Mouse (Mus musculus) gastrocnemius, postnatal 4 days (tissue): ENCODE measurements around the gene Kansl1. TPM values are rescaled to one million over a fixed set of nuclear protein-coding genes. Genes with fewer than 3 reads are reported as not detected.

Source experiments
- DNase-seq, 2 experiments: peaks; one replicate each; pipeline ENCODE4 v3.0.0; 2021 to 2022; ENCODE audit warnings: low spot score in 2 of 2, mixed read lengths in 2 of 2
- microRNA-seq: library from miRNA; unstranded; fragments of <30 nt; microRNA quantifications from one replicate; pipeline ENCODE4 v1.2.0, GENCODE M21; 2021
- total RNA-seq, 2 experiments: library from RNA; stranded (reverse); gene quantifications; 2 replicates each; pipeline ENCODE4 v1.2.3; 2021

Kansl1 gene
- total RNA-seq, 2 experiments from 2014 or later = 34.6 to 37.7 TPM

DNA sequence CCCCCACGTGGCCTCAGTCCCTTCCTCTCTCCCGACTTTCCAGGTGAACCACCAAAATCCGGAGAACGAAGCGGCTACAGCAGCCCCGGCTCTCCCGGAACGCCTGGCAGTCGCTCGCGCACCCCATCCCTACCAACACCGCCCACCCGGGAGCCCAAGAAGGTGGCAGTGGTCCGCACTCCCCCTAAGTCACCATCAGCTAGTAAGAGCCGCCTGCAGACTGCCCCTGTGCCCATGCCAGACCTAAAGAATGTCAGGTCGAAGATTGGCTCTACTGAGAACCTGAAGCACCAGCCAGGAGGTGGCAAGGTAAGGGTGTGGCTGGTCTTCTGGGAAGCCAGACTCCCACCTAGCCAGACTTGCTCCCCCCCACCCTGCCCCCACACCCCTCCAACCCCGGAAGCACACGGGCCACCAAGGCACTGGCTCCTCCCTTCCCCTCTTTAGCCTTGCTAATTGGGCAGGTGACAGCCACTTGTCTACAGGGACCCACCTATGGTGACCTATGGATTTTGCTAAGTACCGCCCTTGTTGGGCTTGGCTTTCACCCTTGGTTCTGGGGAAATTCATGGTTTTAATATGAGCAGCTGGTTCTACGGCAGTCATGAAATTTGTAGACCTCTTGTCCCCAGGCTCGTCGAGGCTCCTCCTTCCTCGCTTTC lies 158.3 kb downstream of the Kansl1 start:
- no peak for DNase-seq

DNA sequence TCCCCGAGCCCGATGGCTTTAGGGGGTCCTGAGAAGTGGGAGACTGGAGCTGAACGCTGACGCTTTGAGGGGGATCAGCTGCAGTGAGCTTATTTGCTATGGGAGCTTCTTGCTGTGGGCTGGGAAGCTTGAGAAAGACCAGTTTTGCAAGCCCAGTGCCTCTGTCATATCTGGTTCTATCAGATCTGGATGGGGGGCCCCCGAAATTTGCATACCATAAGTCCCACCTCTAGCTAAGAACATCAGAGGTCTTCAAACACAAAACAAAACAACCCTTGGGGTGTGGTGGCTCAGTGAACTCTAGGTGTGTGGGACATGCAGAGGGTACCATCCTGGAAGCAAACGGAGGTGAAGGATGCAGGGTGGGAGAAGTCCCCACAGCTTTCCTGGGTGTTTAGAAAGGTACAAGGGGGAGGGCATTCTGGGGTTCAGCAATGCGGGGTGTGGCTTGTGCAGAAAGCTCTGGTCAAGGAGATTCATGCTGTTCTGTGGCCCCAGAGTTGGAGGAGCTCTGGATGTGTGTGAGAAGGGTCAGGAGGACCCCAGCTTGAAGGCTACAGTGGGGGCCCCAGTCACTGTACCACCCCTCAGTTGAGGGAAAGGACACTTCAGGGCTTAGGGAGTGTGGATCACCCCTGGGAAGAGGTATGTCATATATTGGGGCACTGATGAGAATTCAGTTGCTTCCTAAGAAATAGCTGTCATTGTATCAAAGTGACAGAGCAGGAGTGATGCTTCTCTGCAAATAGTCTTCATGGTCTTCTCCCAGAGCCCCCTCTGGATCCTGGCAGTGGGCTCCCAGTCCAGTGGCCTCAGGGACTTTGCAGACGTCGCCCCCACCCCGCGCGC lies 159.1 kb downstream of the Kansl1 start:
- no peak for DNase-seq

GRCm38 (mm10) chr11:104307136-104307535 lies 161.5 kb downstream of the Kansl1 start:
- no peak for DNase-seq

GRCm38 (mm10) chr11:104306483-104306882 lies 162.2 kb downstream of the Kansl1 start:
- DNase-seq = no peak

DNA sequence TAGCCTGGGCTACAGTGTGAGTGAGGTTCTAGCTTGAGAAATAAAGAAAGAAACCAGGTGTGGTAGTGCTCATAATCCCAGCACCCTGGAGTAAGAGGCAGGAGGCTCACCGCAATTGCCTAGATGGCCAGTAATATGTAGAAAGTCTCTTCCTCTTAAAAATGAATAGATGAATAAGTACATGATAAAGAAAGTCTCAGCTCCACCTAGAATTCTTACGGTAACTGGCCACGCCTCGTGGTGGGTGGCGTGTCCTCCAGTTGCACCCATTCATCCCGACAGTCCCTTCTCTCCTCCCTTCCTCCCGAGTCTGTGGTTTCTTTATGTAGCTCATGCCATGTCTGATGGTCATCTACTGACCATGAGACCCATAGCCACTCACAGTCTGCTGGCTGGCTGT lies 162.9 kb downstream of the Kansl1 start:
- DNase-seq = no peak

GRCm38 (mm10) chr11:104303088-104303960 lies 165.3 kb downstream of the Kansl1 start:
- no peak for DNase-seq

DNA sequence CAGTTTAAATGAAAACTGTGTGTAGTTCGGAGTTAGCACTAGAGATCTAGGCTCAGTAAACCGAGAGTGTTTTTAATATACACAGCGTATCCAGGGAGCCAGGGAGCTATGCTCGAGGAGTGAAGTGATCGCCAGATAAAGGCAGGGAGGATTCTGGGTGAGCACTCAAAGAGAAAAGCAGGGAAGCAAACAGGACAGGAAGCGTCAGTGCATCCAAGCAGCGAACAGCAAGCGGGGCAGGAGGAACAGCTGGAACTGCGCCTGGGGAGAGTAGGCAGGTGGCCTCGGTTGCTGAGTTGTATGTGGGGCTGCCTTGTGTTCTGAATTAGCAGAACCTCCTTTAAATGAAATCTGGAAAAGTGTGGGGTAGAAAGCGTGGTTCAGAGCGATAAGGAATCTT lies 166.0 kb downstream of the Kansl1 start:
- no peak for DNase-seq

- no peak for DNase-seq
Observed at GRCm38 (mm10) chr11:104297671-104298070, 171.0 kb downstream of the Kansl1 start.

DNA sequence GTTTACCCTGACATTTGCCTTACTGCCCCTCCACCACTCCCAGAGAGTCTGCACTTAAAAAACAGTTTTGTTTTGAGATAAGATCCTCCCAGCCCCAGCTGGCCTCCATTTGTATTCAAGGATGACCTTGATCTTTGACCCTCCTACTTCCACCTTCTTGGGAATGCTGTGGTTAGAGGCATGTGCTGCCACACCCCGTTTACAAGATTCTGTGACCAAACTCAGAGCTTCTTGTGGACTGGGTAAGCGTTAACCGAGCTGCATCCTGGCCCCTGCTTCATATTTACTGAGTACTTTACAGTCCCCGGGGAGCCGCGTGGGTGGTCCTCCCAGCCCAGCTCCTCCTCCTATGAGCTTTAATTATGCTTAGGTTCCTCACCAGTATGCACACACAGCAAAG lies 173.0 kb downstream of the Kansl1 start:
- DNase-seq = no peak

DNA sequence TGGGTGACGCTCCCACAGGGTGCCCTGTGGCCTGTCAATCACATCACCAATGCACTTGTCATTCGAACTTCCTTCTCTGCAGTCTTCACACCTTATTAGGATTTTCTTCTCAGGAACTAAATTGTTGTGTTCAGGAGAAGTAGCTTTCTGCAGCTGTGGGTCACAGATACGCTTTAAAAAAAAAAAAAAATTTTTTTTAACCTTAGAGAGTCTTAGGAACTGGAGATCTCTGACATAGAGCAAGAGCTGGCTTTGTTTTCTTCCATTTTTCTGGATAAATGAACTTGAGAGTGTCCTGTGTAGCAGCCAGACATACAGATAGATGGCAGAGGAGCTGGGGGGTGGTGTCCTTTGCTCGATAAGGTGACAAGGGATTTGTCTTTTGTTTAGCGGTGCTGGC lies 173.5 kb downstream of the Kansl1 start:
- DNase-seq = no peak

GRCm38 (mm10) chr11:104293241-104293640 lies 175.4 kb downstream of the Kansl1 start:
- DNase-seq = no peak

- no peak for DNase-seq
Observed at GRCm38 (mm10) chr11:104292443-104293220, 176.0 kb downstream of the Kansl1 start.

- peak in 1 of 2 experiments; percentile 49 for DNase-seq
Observed at GRCm38 (mm10) chr11:104289199-104290031, 179.2 kb downstream of the Kansl1 start.

GRCm38 (mm10) chr11:104288835-104289198 lies 179.8 kb downstream of the Kansl1 start:
- no peak for DNase-seq

DNA sequence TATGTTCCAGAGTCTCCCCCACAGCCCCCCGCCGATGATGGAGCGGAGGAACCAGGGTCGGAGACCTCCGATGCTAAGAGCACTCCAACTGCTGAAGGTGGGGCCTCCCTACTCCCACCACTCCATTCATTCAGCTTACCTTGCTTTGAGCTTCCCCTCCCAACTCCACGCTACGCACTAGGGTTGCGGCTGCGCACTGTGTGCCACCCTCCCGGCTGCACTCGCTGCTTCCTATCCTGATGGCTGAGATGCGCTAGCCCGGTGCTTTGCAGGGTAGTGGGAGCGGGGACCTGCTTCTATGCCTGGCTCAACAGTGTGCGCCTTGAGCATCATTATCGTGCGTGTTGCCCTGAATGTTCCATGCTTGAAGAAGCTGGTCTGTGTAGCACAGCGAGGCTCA lies 181.5 kb downstream of the Kansl1 start:
- DNase-seq = no peak

Small RNAs within 50 kb of the gene (microRNA-seq; reads per million reads assigned to microRNA genes)
- not detected for gene Gm47315

Other genes starting within 250 kb of the Kansl1 start
- gene Mapt, start 237.5 kb downstream of the Kansl1 start, total RNA-seq = 10 to 100 TPM; 24.6 to 26.4 TPM
- 10 to 100 TPM; 49.1 to 51.1 TPM for gene Cdc27, start 81.8 kb upstream of the Kansl1 start, total RNA-seq
- gene Myl4, start 81.8 kb upstream of the Kansl1 start, total RNA-seq = 100 to 1,000 TPM; 339 to 515 TPM
- gene Itgb3, start 139.1 kb upstream of the Kansl1 start, total RNA-seq = 10 to 100 TPM; 16.0 to 16.2 TPM
- under 1 TPM; 0.10 TPM for gene Gm11639, start 216.8 kb upstream of the Kansl1 start, total RNA-seq